Mouse (Mus musculus) limb, embryonic 14.5 days (tissue): ENCODE measurements around the gene Fbxl5. TPM values are rescaled to one million over a fixed set of nuclear protein-coding genes. Genes with fewer than 3 reads are reported as not detected.

ENCODE experiments used
- ATAC-seq: fragments of 200-750 bp; cut with Nextera tagmentation; 2 replicates; pipeline ENCODE4 v1.8.0; 2017; ENCODE audit warnings: low read depth, moderate number of reproducible peaks, moderate TSS enrichment; ENCODE audit not compliant: low FRiP score
- DNase-seq: peaks from one replicate; pipeline ENCODE4 v3.0.0-alpha.2; 2015; ENCODE audit warnings: low spot score
- H3K27ac ChIP-seq: fragments of 300-500 bp; sonication (generic); replicated peaks from 2 replicates; pipeline ENCODE4 v1.5.1; 2014; ENCODE audit warnings: low read depth, mild to moderate bottlenecking, low read length, moderate library complexity, mixed read lengths
- H3K27me3 ChIP-seq: fragments of 300-500 bp; sonication (generic); 2 replicates; pipeline ENCODE4 v1.6.1; 2014; ENCODE audit warnings: low read length, mixed read lengths; ENCODE audit not compliant: control insufficient read depth, insufficient read depth
- H3K36me3 ChIP-seq: fragments of 300-500 bp; sonication (generic); 2 replicates; pipeline ENCODE4 v1.6.1; 2014; ENCODE audit warnings: mild to moderate bottlenecking, low read length, moderate library complexity, mixed read lengths; ENCODE audit not compliant: control insufficient read depth, insufficient read depth
- H3K4me1 ChIP-seq: fragments of 300-500 bp; sonication (generic); 2 replicates; pipeline ENCODE4 v1.6.1; 2014; ENCODE audit warnings: antibody characterized with exemption, low read length, mixed read lengths; ENCODE audit not compliant: control insufficient read depth, insufficient read depth
- H3K4me2 ChIP-seq: fragments of 300-500 bp; sonication (generic); replicated peaks from 2 replicates; pipeline ENCODE4 v1.6.1; 2014; ENCODE audit warnings: low read depth, mild to moderate bottlenecking, low read length, moderate library complexity; ENCODE audit not compliant: severe bottlenecking
- H3K4me3 ChIP-seq: fragments of 300-500 bp; sonication (generic); replicated peaks from 2 replicates; pipeline ENCODE4 v1.5.1; 2014; ENCODE audit warnings: low read length
- H3K9ac ChIP-seq: fragments of 300-500 bp; sonication (generic); 2 replicates; pipeline ENCODE4 v1.6.1; 2014; ENCODE audit warnings: mild to moderate bottlenecking, low read depth, low read length, moderate library complexity; ENCODE audit not compliant: severe bottlenecking
- H3K9me3 ChIP-seq: fragments of 300-500 bp; sonication (generic); 2 replicates; pipeline ENCODE4 v1.6.1; 2016; ENCODE audit warnings: low read length; ENCODE audit not compliant: control insufficient read depth
- POLR2A ChIP-seq: fragments of 200-500 bp; IDR thresholded peaks from 2 replicates; pipeline ENCODE4 v1.8.0; 2012; ENCODE audit warnings: inconsistent platforms, mild to moderate bottlenecking, moderate library complexity, borderline replicate concordance; ENCODE audit not compliant: insufficient read depth, insufficient read length; ENCODE audit errors: extremely low read depth
- WGBS: fragments of 180-500 bp; shearing (Covaris S2); extraction: QIAGEN DNeasy Blood & Tissue Kit; methylation state at CpG from one replicate; pipeline ENCODE4 v1.1.7; 2014; 5-methylcytosine and 5-hydroxymethylcytosine counted together
- polyA plus RNA-seq, 2 experiments: library from polyadenylated mRNA; depleted of rRNA in 1 of 2; stranded (reverse) in 1 of 2; unstranded in 1 of 2; fragments of >200 nt; fragmentation: Nextera tagmentation in 1 of 2; extraction: Ambion mirVana in 1 of 2; gene quantifications; 2 replicates each; pipeline versions ENCODE4 v1.2.1 to v1.2.3; 2012 to 2014

Gene Fbxl5
- polyA plus RNA-seq, 2 experiments, result 39.5 to 58.7 TPM

GRCm38 (mm10) chr5:43801253-43801652 lies 20.2 kb downstream of the Fbxl5 start:
- ATAC-seq, result no peak
- no peaks in the 10 kb centered on the region for H3K27me3 ChIP-seq

GRCm38 (mm10) chr5:43800700-43801099 lies 20.7 kb downstream of the Fbxl5 start:
- WGBS, result 89% methylated on average over 1 of the region's 1 CpGs

More at GRCm38 (mm10) chr5:43801253-43801652, 20.2 kb downstream of the Fbxl5 start:
- no peaks in the 10 kb centered on the region for H3K9me3 ChIP-seq
- H3K27ac ChIP-seq, result no peak overlapping the region
- no peak for TF ChIP-seq POLR2A
- no peak overlapping the region for H3K4me3 ChIP-seq
- H3K36me3 ChIP-seq, result no peaks in the 10 kb centered on the region
- H3K9ac ChIP-seq, result no peak overlapping the region
- no peak overlapping the region for H3K4me2 ChIP-seq
- no peaks in the 10 kb centered on the region for H3K4me1 ChIP-seq
- DNase-seq, result no peak

GRCm38 (mm10) chr5:43799530-43799929 lies 21.9 kb downstream of the Fbxl5 start:
- Histone ChIP-seq H3K4me2 (no peak overlapping the region), H3K4me1 (no peaks in the 10 kb centered on the region), H3K27ac (no peak overlapping the region), H3K9me3 (no peaks in the 10 kb centered on the region), H3K27me3 (no peaks in the 10 kb centered on the region), H3K4me3 (no peak overlapping the region), H3K36me3 (no peaks in the 10 kb centered on the region), H3K9ac (no peak overlapping the region)
- ATAC-seq, result no peak
- no peak for TF ChIP-seq POLR2A
- 86% methylated on average over 5 of the region's 5 CpGs for WGBS
- no peak for DNase-seq

More at GRCm38 (mm10) chr5:43800700-43801099, 20.7 kb downstream of the Fbxl5 start:
- no peaks in the 10 kb centered on the region for H3K4me1 ChIP-seq
- H3K4me3 ChIP-seq, result no peak overlapping the region
- no peak for ATAC-seq
- no peak overlapping the region for H3K9ac ChIP-seq
- TF ChIP-seq POLR2A, result no peak
- DNase-seq, result no peak
- H3K27ac ChIP-seq, result no peak overlapping the region
- H3K36me3 ChIP-seq, result no peaks in the 10 kb centered on the region
- H3K9me3 ChIP-seq, result no peaks in the 10 kb centered on the region
- no peaks in the 10 kb centered on the region for H3K27me3 ChIP-seq
- H3K4me2 ChIP-seq, result no peak overlapping the region

- no peaks in the 10 kb centered on the region for H3K36me3 ChIP-seq
- no peaks in the 10 kb centered on the region for H3K4me1 ChIP-seq
- no peak overlapping the region for H3K4me2 ChIP-seq
- TF ChIP-seq POLR2A, result no peak
- no peak overlapping the region for H3K27ac ChIP-seq
- no peak overlapping the region for H3K4me3 ChIP-seq
- WGBS, result 79% methylated on average over 5 of the region's 5 CpGs
- DNase-seq (no peak), ATAC-seq (no peak)
- H3K9me3 ChIP-seq, result no peaks in the 10 kb centered on the region
- H3K27me3 ChIP-seq, result no peaks in the 10 kb centered on the region
- no peak overlapping the region for H3K9ac ChIP-seq
Observed at GRCm38 (mm10) chr5:43792354-43792753, 29.1 kb downstream of the Fbxl5 start.

- no peak overlapping the region for H3K9ac ChIP-seq
- no peak for TF ChIP-seq POLR2A
- no peaks in the 10 kb centered on the region for H3K4me1 ChIP-seq
- H3K36me3 ChIP-seq, result no peaks in the 10 kb centered on the region
- ATAC-seq (no peak), DNase-seq (no peak)
- H3K27me3 ChIP-seq, result no peaks in the 10 kb centered on the region
- H3K4me2 ChIP-seq, result no peak overlapping the region
- no peak overlapping the region for H3K27ac ChIP-seq
- H3K4me3 ChIP-seq, result no peak overlapping the region
- no peaks in the 10 kb centered on the region for H3K9me3 ChIP-seq
- 80% methylated on average over 9 of the region's 9 CpGs for WGBS
Observed at GRCm38 (mm10) chr5:43787976-43788752, 33.3 kb downstream of the Fbxl5 start.
